Mouse (Mus musculus): ENCODE data around the gene Otogl. TPM values are rescaled to one million over a fixed set of nuclear protein-coding genes. Genes with fewer than 3 reads are reported as not detected.

Otogl gene
- polyA plus RNA-seq, 1 experiment from 2014 or later: 0.24 TPM

DNA sequence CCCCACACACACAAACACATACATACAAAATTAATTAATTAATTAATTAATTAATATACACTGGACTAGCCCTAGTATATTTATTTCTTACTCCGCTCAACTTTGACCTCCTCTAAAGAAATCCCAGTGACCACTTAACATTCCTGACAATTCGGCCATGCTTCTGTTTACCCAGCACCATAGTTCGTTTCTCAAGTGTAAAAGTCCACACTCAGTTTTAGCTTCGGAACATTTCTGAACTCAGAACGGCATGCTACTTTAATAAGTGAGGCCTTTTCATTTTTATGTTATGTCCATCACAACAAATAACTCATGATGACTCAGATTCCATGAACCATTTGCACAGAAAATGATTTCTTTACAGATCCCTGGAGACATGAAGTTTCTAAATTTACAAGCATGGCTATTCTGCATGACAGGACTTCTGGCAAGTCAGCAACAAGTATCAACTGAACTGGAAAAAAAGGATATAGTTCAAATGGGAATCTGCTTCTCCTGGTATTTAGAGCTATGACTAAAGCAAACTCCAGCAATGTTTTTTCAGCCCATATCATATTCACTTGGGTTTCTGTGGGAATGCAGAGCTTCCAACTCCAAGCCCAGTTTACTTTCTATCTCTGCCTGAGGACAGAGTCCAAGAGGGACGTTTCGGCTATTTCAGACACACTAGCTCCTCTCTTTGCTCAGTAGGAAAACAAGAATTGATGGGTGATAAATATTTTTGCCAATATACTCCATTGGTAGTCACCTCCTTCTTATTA, 6.5 kb downstream of the Otogl start:
- Histone ChIP-seq H3K27ac (no peak overlapping the region), H3K9me3 (peaks cover 8% of the 10 kb centered on the region; the same call in 1 of the 2 replicates), H3K4me1 (replicated peaks) (no peaks in the 10 kb centered on the region), H3K4me2 (no peak overlapping the region), H3K36me3 (no peaks in the 10 kb centered on the region), H3K4me3 (replicated peaks) (no peak overlapping the region), H3K27me3 (no peaks in the 10 kb centered on the region), H3K9ac (replicated peaks) (no peak overlapping the region)
- WGBS: 79% methylated on average over 7 of the region's 7 CpGs
- ATAC-seq (ENCODE audit: insufficient number of reproducible peaks, insufficient read depth, low FRiP score, low TSS enrichment, low read depth): no peak

DNA sequence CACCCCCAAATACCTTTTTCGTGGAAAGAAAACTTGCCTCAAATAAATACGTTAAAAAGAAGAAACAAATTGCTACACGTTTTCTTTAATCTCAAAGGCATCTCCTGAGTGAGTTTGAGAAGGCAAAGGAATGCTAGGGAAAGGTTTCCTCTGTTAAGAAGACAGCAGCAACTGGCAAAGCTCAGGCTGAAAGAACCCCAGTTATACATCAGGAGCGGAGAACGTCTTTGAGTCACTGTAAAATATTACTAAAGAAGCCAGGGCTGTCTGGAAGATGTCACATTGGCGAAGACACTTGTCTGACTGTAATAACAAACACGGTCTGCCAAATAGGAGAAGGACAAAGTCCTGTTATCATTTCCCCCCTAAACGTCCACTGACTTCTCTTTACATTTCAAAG, 10.0 kb downstream of the Otogl start:
- no peaks in the 10 kb centered on the region for H3K36me3 ChIP-seq
- no peak for ATAC-seq (ENCODE audit: insufficient number of reproducible peaks, insufficient read depth, low FRiP score, low TSS enrichment, low read depth)
- H3K4me3 ChIP-seq (replicated peaks): no peak overlapping the region
- no peaks in the 10 kb centered on the region for H3K27me3 ChIP-seq
- WGBS: 79% methylated on average over 8 of the region's 8 CpGs
- no peaks in the 10 kb centered on the region for H3K9me3 ChIP-seq
- no peak overlapping the region for H3K27ac ChIP-seq
- H3K4me1 ChIP-seq (replicated peaks): no peaks in the 10 kb centered on the region
- no peak overlapping the region for H3K9ac ChIP-seq (replicated peaks)
- no peak overlapping the region for H3K4me2 ChIP-seq

DNA sequence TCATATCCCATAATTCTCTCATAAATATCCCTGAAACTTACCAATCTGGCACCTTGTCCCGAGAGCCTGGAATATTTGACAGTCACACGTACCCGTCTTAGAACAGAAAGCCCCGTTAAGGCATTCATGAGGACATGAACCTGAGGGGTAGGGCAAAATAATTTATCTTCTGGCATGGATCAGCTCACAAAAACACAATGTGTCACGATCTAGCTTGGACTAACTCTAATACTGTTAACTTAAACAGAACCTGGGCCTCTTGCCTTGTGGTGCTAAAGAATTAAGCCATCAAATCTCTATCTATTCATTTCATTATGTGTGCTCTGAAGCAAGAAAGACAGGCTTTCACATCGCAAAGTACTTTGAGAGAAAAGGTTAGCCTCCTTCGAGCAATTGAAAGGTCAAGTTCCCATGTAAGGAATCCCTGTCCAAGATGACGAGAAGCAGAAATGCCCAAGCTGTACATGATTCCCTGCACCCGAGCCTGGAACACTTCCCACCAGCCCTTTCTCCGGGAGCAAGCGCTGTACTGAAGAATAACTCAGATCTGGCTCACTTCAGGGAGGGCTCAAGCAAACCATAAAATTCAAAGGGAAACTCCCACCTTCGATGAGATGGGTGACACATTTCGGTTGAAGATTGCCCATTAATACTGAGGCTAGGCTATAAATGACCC, 10.6 kb downstream of the Otogl start:
- H3K27me3 ChIP-seq: no peaks in the 10 kb centered on the region
- 68% methylated on average over 13 of the region's 13 CpGs for WGBS
- no peaks in the 10 kb centered on the region for H3K9me3 ChIP-seq
- H3K27ac ChIP-seq: no peak overlapping the region
- no peaks in the 10 kb centered on the region for H3K36me3 ChIP-seq
- H3K9ac ChIP-seq (replicated peaks): no peak overlapping the region
- H3K4me2 ChIP-seq: no peak overlapping the region
- H3K4me3 ChIP-seq (replicated peaks): no peak overlapping the region
- ATAC-seq (ENCODE audit: insufficient number of reproducible peaks, insufficient read depth, low FRiP score, low TSS enrichment, low read depth): no peak
- no peaks in the 10 kb centered on the region for H3K4me1 ChIP-seq (replicated peaks)

DNA sequence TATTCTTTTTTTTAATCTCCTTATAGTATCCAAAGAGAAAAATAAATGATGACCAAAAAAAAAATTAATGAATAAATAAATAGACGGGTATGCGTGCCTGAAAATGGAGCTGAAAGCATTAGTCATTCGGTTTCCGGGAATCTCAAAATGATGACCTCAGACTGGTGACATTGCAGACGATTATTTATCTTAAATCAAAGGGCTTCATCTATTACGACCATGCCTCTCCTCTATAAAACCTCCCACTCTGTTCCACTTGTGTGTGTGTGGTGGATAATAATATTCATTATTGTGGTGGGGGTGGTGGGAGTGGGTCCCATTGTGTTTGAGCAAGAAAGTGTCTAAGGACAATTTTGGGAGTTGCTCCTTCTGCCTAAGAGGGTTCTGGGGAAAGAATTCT, 12.0 kb downstream of the Otogl start:
- H3K4me3 ChIP-seq (replicated peaks): no peak overlapping the region
- no peak overlapping the region for H3K4me2 ChIP-seq
- no peak overlapping the region for H3K27ac ChIP-seq
- no peaks in the 10 kb centered on the region for H3K27me3 ChIP-seq
- H3K9me3 ChIP-seq: no peaks in the 10 kb centered on the region
- WGBS: 93% methylated on average over 6 of the region's 6 CpGs
- H3K36me3 ChIP-seq: no peaks in the 10 kb centered on the region
- no peak for ATAC-seq (ENCODE audit: insufficient number of reproducible peaks, insufficient read depth, low FRiP score, low TSS enrichment, low read depth)
- no peaks in the 10 kb centered on the region for H3K4me1 ChIP-seq (replicated peaks)
- no peak overlapping the region for H3K9ac ChIP-seq (replicated peaks)

DNA sequence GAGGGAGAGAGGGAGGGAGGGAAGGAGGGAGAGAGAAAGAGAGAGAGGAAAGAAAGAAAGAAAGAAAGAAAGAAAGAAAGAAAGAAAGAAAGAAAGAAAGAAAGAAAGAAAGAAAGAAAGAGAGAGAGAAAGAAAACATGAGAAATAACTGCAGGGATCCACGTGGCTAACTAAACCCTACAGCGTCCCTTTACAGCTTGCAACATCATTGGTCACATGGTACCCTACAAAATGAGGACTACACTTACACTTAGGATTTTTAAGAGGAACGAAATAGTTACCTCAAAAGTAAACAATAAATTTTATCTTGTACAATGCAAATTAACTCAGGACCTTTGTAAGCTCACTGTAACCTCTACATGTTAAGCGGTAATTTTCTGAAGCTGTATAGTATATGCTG, 15.8 kb downstream of the Otogl start:
- ATAC-seq (ENCODE audit: insufficient number of reproducible peaks, insufficient read depth, low FRiP score, low TSS enrichment, low read depth): no peak
- 87% methylated on average over 4 of the region's 4 CpGs for WGBS

DNA sequence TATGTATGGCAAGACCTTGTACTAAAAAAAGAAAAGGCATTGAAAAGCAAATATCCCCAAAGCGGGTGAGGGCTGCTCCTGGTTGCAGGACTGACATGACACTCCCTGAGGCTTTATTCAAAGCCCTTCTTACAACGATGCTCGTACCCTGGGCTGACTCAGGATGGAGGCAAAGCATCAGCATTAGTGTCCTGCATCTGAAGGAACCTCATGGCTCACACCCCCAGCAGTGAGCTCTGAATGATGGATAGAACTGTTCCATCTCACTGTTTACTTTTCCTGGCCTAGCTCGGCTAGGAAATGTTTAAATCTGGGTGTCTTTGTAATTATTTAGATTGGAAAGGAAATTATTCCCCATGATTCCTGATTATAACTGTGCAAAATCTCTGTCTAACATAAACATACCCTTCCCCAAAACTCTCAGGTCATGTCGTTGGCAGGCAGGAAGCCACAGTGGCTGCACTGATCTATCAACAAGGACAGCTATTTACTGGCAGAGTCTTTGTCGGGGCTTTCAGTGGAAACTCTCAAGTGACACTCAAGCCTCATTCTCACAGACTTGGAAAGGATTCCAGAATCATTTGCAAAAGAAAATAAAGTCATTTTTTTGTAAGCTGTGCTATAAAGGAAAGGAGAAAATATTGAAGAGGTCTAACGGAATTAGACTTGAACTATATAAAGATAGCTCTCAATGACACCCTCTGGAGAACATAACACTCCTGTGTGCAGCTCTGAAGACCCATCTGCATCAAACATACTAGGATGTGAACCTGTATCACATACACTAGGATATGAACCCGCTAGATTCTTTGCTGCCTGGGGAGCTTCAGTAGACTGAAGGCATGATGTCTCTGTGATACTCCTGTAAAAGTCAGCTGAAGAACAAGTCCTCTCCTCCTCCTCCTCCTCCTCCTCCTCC, 17.0 kb downstream of the Otogl start:
- Histone ChIP-seq H3K4me2 (no peak overlapping the region), H3K27me3 (no peaks in the 10 kb centered on the region), H3K9ac (replicated peaks) (no peak overlapping the region), H3K9me3 (no peaks in the 10 kb centered on the region), H3K4me3 (replicated peaks) (no peak overlapping the region), H3K4me1 (replicated peaks) (no peaks in the 10 kb centered on the region), H3K36me3 (no peaks in the 10 kb centered on the region), H3K27ac (no peak overlapping the region)
- no peak for ATAC-seq (ENCODE audit: insufficient number of reproducible peaks, insufficient read depth, low FRiP score, low TSS enrichment, low read depth)
- 54% methylated on average over 8 of the region's 8 CpGs for WGBS

More for the DNA sequence above, 15.8 kb downstream of the Otogl start:
- Histone ChIP-seq H3K27me3 (no peaks in the 10 kb centered on the region), H3K27ac (no peak overlapping the region), H3K4me1 (replicated peaks) (no peaks in the 10 kb centered on the region), H3K4me3 (replicated peaks) (no peak overlapping the region), H3K4me2 (no peak overlapping the region), H3K36me3 (no peaks in the 10 kb centered on the region), H3K9ac (replicated peaks) (no peak overlapping the region), H3K9me3 (no peaks in the 10 kb centered on the region)

DNA sequence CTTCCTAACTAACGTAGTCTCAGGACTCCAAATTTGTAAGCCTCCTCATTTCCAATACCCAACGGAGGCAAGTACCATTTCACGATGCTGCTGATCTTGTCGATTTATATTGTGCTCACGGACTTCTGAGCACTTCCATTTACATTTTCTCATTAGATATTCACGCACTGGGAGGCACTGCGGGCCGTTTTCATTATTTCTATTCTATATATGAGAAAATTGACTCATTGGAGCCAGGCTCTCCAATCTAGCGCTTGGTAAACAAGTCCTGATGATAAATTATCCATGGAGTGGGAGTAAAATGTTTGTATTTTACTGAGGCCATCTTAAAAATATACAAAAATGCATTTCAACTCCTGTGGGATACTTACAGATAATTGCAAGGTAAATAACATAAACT, 21.5 kb downstream of the Otogl start:
- no peaks in the 10 kb centered on the region for H3K9me3 ChIP-seq
- H3K27ac ChIP-seq: no peak overlapping the region
- 91% methylated on average over 9 of the region's 9 CpGs for WGBS

DNA sequence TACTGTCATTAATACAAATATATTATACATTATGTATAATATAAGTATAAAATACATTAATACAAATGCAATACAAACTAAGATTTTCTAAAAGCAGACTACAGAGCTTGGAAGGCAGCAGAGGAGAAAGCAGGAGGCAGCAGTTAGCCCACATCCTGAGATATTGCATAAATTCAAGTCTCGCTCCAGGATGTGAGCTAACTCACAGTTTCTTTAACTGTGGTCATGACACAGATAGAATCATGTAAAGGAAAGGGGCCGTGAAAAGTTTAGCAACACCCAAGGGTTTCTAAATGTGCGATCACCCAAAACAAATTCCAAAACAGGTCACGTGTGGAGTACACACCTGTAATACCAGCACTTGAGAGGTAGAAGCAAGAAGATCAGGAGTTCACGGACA, 39.4 kb downstream of the Otogl start:
- Histone ChIP-seq H3K9me3 (no peaks in the 10 kb centered on the region), H3K27ac (no peak overlapping the region), H3K4me1 (replicated peaks) (no peaks in the 10 kb centered on the region), H3K4me2 (no peak overlapping the region), H3K9ac (replicated peaks) (no peak overlapping the region), H3K36me3 (no peaks in the 10 kb centered on the region), H3K4me3 (replicated peaks) (no peak overlapping the region), H3K27me3 (no peaks in the 10 kb centered on the region)
- 90% methylated on average over 5 of the region's 5 CpGs for WGBS
- ATAC-seq (ENCODE audit: insufficient number of reproducible peaks, insufficient read depth, low FRiP score, low TSS enrichment, low read depth): no peak

More for the DNA sequence above, 21.5 kb downstream of the Otogl start:
- ATAC-seq (ENCODE audit: insufficient number of reproducible peaks, insufficient read depth, low FRiP score, low TSS enrichment, low read depth): no peak
- H3K27me3 ChIP-seq: no peaks in the 10 kb centered on the region
- H3K4me1 ChIP-seq (replicated peaks): no peaks in the 10 kb centered on the region
- no peak overlapping the region for H3K4me2 ChIP-seq
- no peak overlapping the region for H3K4me3 ChIP-seq (replicated peaks)
- no peaks in the 10 kb centered on the region for H3K36me3 ChIP-seq
- H3K9ac ChIP-seq (replicated peaks): no peak overlapping the region

DNA sequence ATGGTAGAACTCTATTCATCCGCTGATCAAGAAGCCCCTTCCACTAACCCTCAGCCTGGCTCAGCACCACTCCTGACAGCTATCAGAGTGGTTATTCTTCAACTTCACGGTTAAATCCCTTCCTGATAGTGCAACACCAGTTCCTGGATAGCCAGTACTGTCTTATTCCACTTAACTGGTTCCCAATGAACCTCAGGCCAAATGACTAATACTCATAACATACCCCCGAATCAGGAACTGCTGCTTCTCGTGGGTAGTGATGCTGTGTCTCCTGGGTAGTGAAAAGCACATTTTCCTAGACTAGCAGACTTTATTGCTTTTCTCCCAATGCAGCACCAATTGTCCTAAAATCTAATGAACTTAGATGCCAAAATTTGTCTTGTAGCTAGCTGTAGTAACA, 39.8 kb downstream of the Otogl start:
- H3K9me3 ChIP-seq: no peaks in the 10 kb centered on the region
- ATAC-seq (ENCODE audit: insufficient number of reproducible peaks, insufficient read depth, low FRiP score, low TSS enrichment, low read depth): no peak
- no peaks in the 10 kb centered on the region for H3K27me3 ChIP-seq
- H3K4me3 ChIP-seq (replicated peaks): no peak overlapping the region
- H3K36me3 ChIP-seq: no peaks in the 10 kb centered on the region
- H3K4me1 ChIP-seq (replicated peaks): no peaks in the 10 kb centered on the region
- H3K27ac ChIP-seq: no peak overlapping the region
- no peak overlapping the region for H3K4me2 ChIP-seq
- H3K9ac ChIP-seq (replicated peaks): no peak overlapping the region
- 85% methylated on average over 4 of the region's 4 CpGs for WGBS

DNA sequence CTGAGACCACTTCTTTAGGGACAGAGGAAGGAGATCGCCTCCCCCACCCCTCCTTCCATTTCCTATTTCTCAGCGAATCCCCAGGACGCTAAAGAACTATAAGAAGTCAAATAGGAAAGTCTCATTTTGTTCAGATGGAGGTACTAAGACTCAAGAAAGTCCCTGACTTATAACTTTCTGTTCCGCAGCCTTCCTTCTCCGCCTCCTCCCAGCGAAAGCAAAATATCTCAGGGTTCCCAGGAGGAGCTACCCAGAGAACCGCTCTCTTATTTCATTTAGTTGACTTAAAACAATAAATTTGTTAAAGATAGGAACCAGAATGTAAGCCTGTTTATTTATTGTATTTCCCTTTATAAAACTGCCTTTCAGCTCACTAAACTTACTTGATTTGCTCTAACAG, 41.4 kb downstream of the Otogl start:
- Histone ChIP-seq H3K9me3 (no peaks in the 10 kb centered on the region), H3K4me1 (replicated peaks) (no peaks in the 10 kb centered on the region), H3K36me3 (no peaks in the 10 kb centered on the region), H3K4me3 (replicated peaks) (no peak overlapping the region), H3K27me3 (no peaks in the 10 kb centered on the region), H3K27ac (no peak overlapping the region), H3K9ac (replicated peaks) (no peak overlapping the region), H3K4me2 (no peak overlapping the region)
- no peak for ATAC-seq (ENCODE audit: insufficient number of reproducible peaks, insufficient read depth, low FRiP score, low TSS enrichment, low read depth)
- WGBS: 78% methylated on average over 7 of the region's 7 CpGs

DNA sequence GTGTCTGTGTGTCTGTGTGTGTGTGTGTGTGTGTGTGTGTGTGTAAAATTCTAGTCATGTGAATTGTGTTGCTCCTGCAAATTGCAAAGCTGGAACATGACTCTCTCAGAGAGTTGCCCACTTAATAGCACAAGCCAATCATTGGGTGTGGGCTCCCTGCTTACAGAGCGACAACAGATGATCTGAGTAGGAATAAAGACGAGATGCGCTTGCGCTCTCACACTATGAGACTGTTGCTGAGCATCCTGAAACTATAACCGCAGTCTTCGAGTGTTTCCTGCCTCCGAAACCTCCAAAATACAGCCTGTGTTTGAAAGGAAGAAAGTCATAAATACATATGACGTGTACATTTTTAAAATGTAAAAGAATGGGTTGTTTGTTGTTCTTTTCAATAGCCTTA, 43.0 kb downstream of the Otogl start:
- no peak overlapping the region for H3K27ac ChIP-seq
- no peaks in the 10 kb centered on the region for H3K27me3 ChIP-seq
- H3K9me3 ChIP-seq: no peaks in the 10 kb centered on the region
- H3K36me3 ChIP-seq: no peaks in the 10 kb centered on the region
- 92% methylated on average over 8 of the region's 8 CpGs for WGBS
- no peak overlapping the region for H3K4me3 ChIP-seq (replicated peaks)
- H3K9ac ChIP-seq (replicated peaks): no peak overlapping the region
- ATAC-seq (ENCODE audit: insufficient number of reproducible peaks, insufficient read depth, low FRiP score, low TSS enrichment, low read depth): no peak
- H3K4me2 ChIP-seq: no peak overlapping the region
- H3K4me1 ChIP-seq (replicated peaks): no peaks in the 10 kb centered on the region

Data from limb, embryonic 12.5 days (tissue).